Mouse (Mus musculus): ENCODE measurements around the gene Kcnh3. TPM values are rescaled to one million over a fixed set of nuclear protein-coding genes. Genes with fewer than 3 reads are reported as not detected.

Gene Kcnh3
- polyA plus RNA-seq, 1 experiment from 2014 or later, result 0.66 TPM

- WGBS, result 3% methylated on average over 9 of the region's 10 CpGs
- H3K4me1 ChIP-seq (ENCODE audit: control insufficient read depth, insufficient read depth, low read length), result peaks cover 5% of the 10 kb centered on the region
- H3K4me2 ChIP-seq (ENCODE audit: low read depth, low read length), result peak overlapping the region; percentile 53
- ATAC-seq (ENCODE audit: insufficient read depth, low FRiP score), result peak; percentile 76
- peak overlapping the region; percentile 28 for H3K4me3 ChIP-seq (replicated peaks; ENCODE audit: low read length)
- peak overlapping the region; percentile 66; the same call in 1 of the 2 replicates for H3K27ac ChIP-seq (ENCODE audit: low read length)
- peak overlapping the region; percentile 39; the same call in 1 of the 2 replicates for H3K9ac ChIP-seq (ENCODE audit: low read length)
- no peaks in the 10 kb centered on the region for H3K9me3 ChIP-seq (replicated peaks; ENCODE audit: control insufficient read depth, low read length)
- no peaks in the 10 kb centered on the region for H3K27me3 ChIP-seq (ENCODE audit: control insufficient read depth, insufficient read depth, low read length)
- H3K36me3 ChIP-seq (ENCODE audit: control insufficient read depth, insufficient read depth, low read length), result no peaks in the 10 kb centered on the region
Measured at GRCm38 (mm10) chr15:99259730-99260252, 35.1 kb downstream of the Kcnh3 start.

- no peak overlapping the region for H3K9ac ChIP-seq (ENCODE audit: low read length)
- no peak overlapping the region for H3K4me3 ChIP-seq (replicated peaks; ENCODE audit: low read length)
- no peak for ATAC-seq (ENCODE audit: insufficient read depth, low FRiP score)
- no peaks in the 10 kb centered on the region for H3K36me3 ChIP-seq (ENCODE audit: control insufficient read depth, insufficient read depth, low read length)
- WGBS, result 53% methylated on average over 10 of the region's 10 CpGs
- peaks cover 5% of the 10 kb centered on the region for H3K4me1 ChIP-seq (ENCODE audit: control insufficient read depth, insufficient read depth, low read length)
- H3K4me2 ChIP-seq (ENCODE audit: low read depth, low read length), result no peak overlapping the region
- no peaks in the 10 kb centered on the region for H3K27me3 ChIP-seq (ENCODE audit: control insufficient read depth, insufficient read depth, low read length)
- no peak overlapping the region for H3K27ac ChIP-seq (ENCODE audit: low read length)
- no peaks in the 10 kb centered on the region for H3K9me3 ChIP-seq (replicated peaks; ENCODE audit: control insufficient read depth, low read length)
Measured at GRCm38 (mm10) chr15:99262702-99263101, 38.0 kb downstream of the Kcnh3 start.

GRCm38 (mm10) chr15:99264363-99264762, 39.7 kb downstream of the Kcnh3 start:
- Histone ChIP-seq H3K4me1 (ENCODE audit: control insufficient read depth, insufficient read depth, low read length) (peaks cover 2% of the 10 kb centered on the region), H3K27me3 (ENCODE audit: control insufficient read depth, insufficient read depth, low read length) (no peaks in the 10 kb centered on the region), H3K4me3 (replicated peaks; ENCODE audit: low read length) (no peak overlapping the region), H3K4me2 (ENCODE audit: low read depth, low read length) (no peak overlapping the region), H3K9ac (ENCODE audit: low read length) (no peak overlapping the region), H3K27ac (ENCODE audit: low read length) (no peak overlapping the region), H3K36me3 (ENCODE audit: control insufficient read depth, insufficient read depth, low read length) (no peaks in the 10 kb centered on the region), H3K9me3 (replicated peaks; ENCODE audit: control insufficient read depth, low read length) (no peaks in the 10 kb centered on the region)
- WGBS, result 78% methylated on average over 2 of the region's 2 CpGs
- ATAC-seq (ENCODE audit: insufficient read depth, low FRiP score), result no peak

GRCm38 (mm10) chr15:99265679-99266078, 41.0 kb downstream of the Kcnh3 start:
- H3K27ac ChIP-seq (ENCODE audit: low read length), result no peak overlapping the region
- ATAC-seq (ENCODE audit: insufficient read depth, low FRiP score), result peak; percentile 73; the same call in 1 of the 2 replicates
- 22% methylated on average over 4 of the region's 4 CpGs for WGBS
- H3K9ac ChIP-seq (ENCODE audit: low read length), result no peak overlapping the region
- H3K4me3 ChIP-seq (replicated peaks; ENCODE audit: low read length), result no peak overlapping the region
- no peaks in the 10 kb centered on the region for H3K27me3 ChIP-seq (ENCODE audit: control insufficient read depth, insufficient read depth, low read length)
- H3K36me3 ChIP-seq (ENCODE audit: control insufficient read depth, insufficient read depth, low read length), result no peaks in the 10 kb centered on the region
- no peaks in the 10 kb centered on the region for H3K9me3 ChIP-seq (replicated peaks; ENCODE audit: control insufficient read depth, low read length)
- no peak overlapping the region for H3K4me2 ChIP-seq (ENCODE audit: low read depth, low read length)
- no peaks in the 10 kb centered on the region for H3K4me1 ChIP-seq (ENCODE audit: control insufficient read depth, insufficient read depth, low read length)

- Histone ChIP-seq H3K27me3 (ENCODE audit: control insufficient read depth, insufficient read depth, low read length) (no peaks in the 10 kb centered on the region), H3K4me1 (ENCODE audit: control insufficient read depth, insufficient read depth, low read length) (no peaks in the 10 kb centered on the region; the same call in 1 of the 2 replicates), H3K4me3 (replicated peaks; ENCODE audit: low read length) (no peak overlapping the region), H3K36me3 (ENCODE audit: control insufficient read depth, insufficient read depth, low read length) (no peaks in the 10 kb centered on the region), H3K9ac (ENCODE audit: low read length) (no peak overlapping the region), H3K4me2 (ENCODE audit: low read depth, low read length) (no peak overlapping the region), H3K27ac (ENCODE audit: low read length) (no peak overlapping the region), H3K9me3 (replicated peaks; ENCODE audit: control insufficient read depth, low read length) (no peaks in the 10 kb centered on the region)
- ATAC-seq (ENCODE audit: insufficient read depth, low FRiP score), result no peak
- 71% methylated on average over 8 of the region's 8 CpGs for WGBS
Measured at GRCm38 (mm10) chr15:99276095-99276494, 51.4 kb downstream of the Kcnh3 start.

GRCm38 (mm10) chr15:99278271-99278670, 53.6 kb downstream of the Kcnh3 start:
- Histone ChIP-seq H3K27ac (ENCODE audit: low read length) (no peak overlapping the region), H3K9ac (ENCODE audit: low read length) (no peak overlapping the region), H3K9me3 (replicated peaks; ENCODE audit: control insufficient read depth, low read length) (no peaks in the 10 kb centered on the region), H3K4me3 (replicated peaks; ENCODE audit: low read length) (no peak overlapping the region), H3K4me2 (ENCODE audit: low read depth, low read length) (no peak overlapping the region), H3K36me3 (ENCODE audit: control insufficient read depth, insufficient read depth, low read length) (no peaks in the 10 kb centered on the region), H3K27me3 (ENCODE audit: control insufficient read depth, insufficient read depth, low read length) (no peaks in the 10 kb centered on the region), H3K4me1 (ENCODE audit: control insufficient read depth, insufficient read depth, low read length) (no peaks in the 10 kb centered on the region; the same call in 1 of the 2 replicates)
- 0 out of 2 replicates have a peak, but pooled peaks have one; percentile 33 for ATAC-seq (ENCODE audit: insufficient read depth, low FRiP score)
- WGBS, result 86% methylated on average over 7 of the region's 7 CpGs

- Histone ChIP-seq H3K36me3 (ENCODE audit: control insufficient read depth, insufficient read depth, low read length) (no peaks in the 10 kb centered on the region), H3K27ac (ENCODE audit: low read length) (no peak overlapping the region), H3K4me2 (ENCODE audit: low read depth, low read length) (no peak overlapping the region), H3K4me1 (ENCODE audit: control insufficient read depth, insufficient read depth, low read length) (peaks cover 4% of the 10 kb centered on the region; the same call in 1 of the 2 replicates), H3K4me3 (replicated peaks; ENCODE audit: low read length) (no peak overlapping the region), H3K9me3 (replicated peaks; ENCODE audit: control insufficient read depth, low read length) (no peaks in the 10 kb centered on the region), H3K9ac (ENCODE audit: low read length) (no peak overlapping the region), H3K27me3 (ENCODE audit: control insufficient read depth, insufficient read depth, low read length) (no peaks in the 10 kb centered on the region)
- no peak for ATAC-seq (ENCODE audit: insufficient read depth, low FRiP score)
- 54% methylated on average over 10 of the region's 10 CpGs for WGBS
Measured at GRCm38 (mm10) chr15:99283456-99283855, 58.8 kb downstream of the Kcnh3 start.

- no peak overlapping the region for H3K27ac ChIP-seq (ENCODE audit: low read length)
- WGBS, result 27% methylated on average over 14 of the region's 14 CpGs
- 0 out of 2 replicates have a peak, but pooled peaks cover 4% of the 10 kb centered on the region for H3K4me1 ChIP-seq (ENCODE audit: control insufficient read depth, insufficient read depth, low read length)
- no peak overlapping the region for H3K4me2 ChIP-seq (ENCODE audit: low read depth, low read length)
- no peak overlapping the region for H3K9ac ChIP-seq (ENCODE audit: low read length)
- ATAC-seq (ENCODE audit: insufficient read depth, low FRiP score), result peak; percentile 89
- H3K27me3 ChIP-seq (ENCODE audit: control insufficient read depth, insufficient read depth, low read length), result no peaks in the 10 kb centered on the region
- no peak overlapping the region for H3K4me3 ChIP-seq (replicated peaks; ENCODE audit: low read length)
- H3K9me3 ChIP-seq (replicated peaks; ENCODE audit: control insufficient read depth, low read length), result no peaks in the 10 kb centered on the region
- H3K36me3 ChIP-seq (ENCODE audit: control insufficient read depth, insufficient read depth, low read length), result no peaks in the 10 kb centered on the region
Measured at GRCm38 (mm10) chr15:99284527-99285188, 60.0 kb downstream of the Kcnh3 start.

GRCm38 (mm10) chr15:99285189-99285535, 60.5 kb downstream of the Kcnh3 start:
- H3K9ac ChIP-seq (ENCODE audit: low read length), result no peak overlapping the region
- ATAC-seq (ENCODE audit: insufficient read depth, low FRiP score), result no peak
- 0 out of 2 replicates have a peak, but pooled peaks cover 4% of the 10 kb centered on the region for H3K4me1 ChIP-seq (ENCODE audit: control insufficient read depth, insufficient read depth, low read length)
- no peak overlapping the region for H3K27ac ChIP-seq (ENCODE audit: low read length)
- WGBS, result 48% methylated on average over 8 of the region's 8 CpGs
- no peak overlapping the region for H3K4me3 ChIP-seq (replicated peaks; ENCODE audit: low read length)
- no peaks in the 10 kb centered on the region for H3K27me3 ChIP-seq (ENCODE audit: control insufficient read depth, insufficient read depth, low read length)
- H3K9me3 ChIP-seq (replicated peaks; ENCODE audit: control insufficient read depth, low read length), result no peaks in the 10 kb centered on the region
- no peaks in the 10 kb centered on the region for H3K36me3 ChIP-seq (ENCODE audit: control insufficient read depth, insufficient read depth, low read length)
- no peak overlapping the region for H3K4me2 ChIP-seq (ENCODE audit: low read depth, low read length)

Data from stomach, embryonic 16.5 days (tissue).